Mouse (Mus musculus): ENCODE data around the gene Rbak. TPM values are rescaled to one million over a fixed set of nuclear protein-coding genes. Genes with fewer than 3 reads are reported as not detected.

The Rbak gene
- total and polyA plus RNA-seq, 2 experiments: 1.2 to 3.1 TPM

DNA sequence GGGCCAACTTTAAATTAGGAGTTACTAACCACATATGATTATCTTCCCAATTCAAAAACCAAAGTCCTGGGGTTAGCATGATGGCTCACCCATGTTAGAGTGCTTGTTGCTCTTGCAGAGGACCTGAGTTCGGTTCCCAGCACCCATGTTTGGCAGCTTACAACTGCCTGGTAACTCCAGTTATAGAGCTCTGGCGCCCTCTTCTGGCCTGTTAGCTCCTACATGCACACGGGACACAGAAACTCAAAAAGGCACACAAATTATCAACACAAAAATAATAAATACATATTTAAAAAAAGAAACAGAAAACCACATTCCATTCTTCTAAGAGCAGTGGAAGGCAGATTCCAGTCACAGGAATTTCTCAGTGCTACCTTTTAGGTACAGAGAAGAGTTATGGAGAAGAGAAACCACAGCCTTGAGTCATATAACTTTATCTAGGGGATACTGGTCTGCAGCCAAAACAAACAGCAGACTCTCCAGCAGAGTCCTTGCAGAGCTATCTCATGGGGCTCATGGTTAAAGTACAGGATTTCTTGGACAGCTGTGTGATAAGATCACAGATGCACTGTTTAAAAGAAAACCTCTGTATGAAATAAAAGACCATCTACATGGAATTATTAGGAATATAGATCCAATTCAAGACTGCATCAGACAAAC lies 2.9 kb downstream of the Rbak start:
- no peak overlapping the region for H3K9ac ChIP-seq (ENCODE audit: low read depth, low read length)
- no peak overlapping the region for H3K27ac ChIP-seq (replicated peaks; ENCODE audit: insufficient read depth, low read depth, low read length)
- no peaks in the 10 kb centered on the region for H3K4me1 ChIP-seq (ENCODE audit: control insufficient read depth, insufficient read depth, low read length)
- 93% methylated on average over 3 of the region's 3 CpGs for WGBS
- no peaks in the 10 kb centered on the region for H3K27me3 ChIP-seq (ENCODE audit: control insufficient read depth, insufficient read depth, low read length)
- no peak for DNase-seq (ENCODE audit: extremely low read depth, low read depth, low spot score)
- TF ChIP-seq POLR2A (IDR thresholded peaks at IDR 0.05; ENCODE audit: extremely low read depth, insufficient read depth, low read length): no peak
- TF ChIP-seq CTCF (IDR thresholded peaks at IDR 0.05; ENCODE audit: low read depth, low read length): no peak
- no peak overlapping the region for H3K4me3 ChIP-seq (ENCODE audit: insufficient read depth, low read depth, low read length)
- H3K36me3 ChIP-seq (ENCODE audit: control insufficient read depth, insufficient read depth, low read length): peaks cover 54% of the 10 kb centered on the region
- no peaks in the 10 kb centered on the region for H3K79me2 ChIP-seq (ENCODE audit: control insufficient read depth, insufficient read depth, low read length)

DNA sequence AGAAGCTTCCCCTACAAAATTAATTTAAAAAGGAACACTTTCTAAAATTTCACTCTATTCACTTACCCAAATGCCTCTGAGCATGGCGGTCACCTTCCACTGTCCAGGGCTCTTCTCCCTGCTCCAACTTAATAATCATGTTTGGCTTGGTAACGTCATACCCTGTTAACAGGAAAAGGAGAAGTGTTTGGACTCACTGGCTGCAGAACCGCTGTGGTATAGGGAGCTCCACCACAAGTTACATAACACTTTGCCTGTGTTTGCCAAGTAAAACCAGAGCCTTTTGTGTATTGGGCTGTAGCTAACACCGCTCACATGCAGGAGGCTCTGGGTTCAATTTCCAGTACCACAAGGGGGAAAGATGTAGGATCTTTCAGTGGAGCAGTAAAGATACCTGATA lies 4.6 kb downstream of the Rbak start:
- no peaks in the 10 kb centered on the region for H3K27me3 ChIP-seq (ENCODE audit: control insufficient read depth, insufficient read depth, low read length)
- H3K79me2 ChIP-seq (ENCODE audit: control insufficient read depth, insufficient read depth, low read length): no peaks in the 10 kb centered on the region
- TF ChIP-seq POLR2A (IDR thresholded peaks at IDR 0.05; ENCODE audit: extremely low read depth, insufficient read depth, low read length): no peak
- TF ChIP-seq CTCF (IDR thresholded peaks at IDR 0.05; ENCODE audit: low read depth, low read length): no peak
- H3K4me3 ChIP-seq (ENCODE audit: insufficient read depth, low read depth, low read length): no peak overlapping the region
- H3K36me3 ChIP-seq (ENCODE audit: control insufficient read depth, insufficient read depth, low read length): peaks cover 59% of the 10 kb centered on the region
- DNase-seq (ENCODE audit: extremely low read depth, low read depth, low spot score): no peak
- H3K27ac ChIP-seq (replicated peaks; ENCODE audit: insufficient read depth, low read depth, low read length): no peak overlapping the region
- 93% methylated on average over 4 of the region's 4 CpGs for WGBS
- no peaks in the 10 kb centered on the region for H3K4me1 ChIP-seq (ENCODE audit: control insufficient read depth, insufficient read depth, low read length)
- H3K9ac ChIP-seq (ENCODE audit: low read depth, low read length): no peak overlapping the region

DNA sequence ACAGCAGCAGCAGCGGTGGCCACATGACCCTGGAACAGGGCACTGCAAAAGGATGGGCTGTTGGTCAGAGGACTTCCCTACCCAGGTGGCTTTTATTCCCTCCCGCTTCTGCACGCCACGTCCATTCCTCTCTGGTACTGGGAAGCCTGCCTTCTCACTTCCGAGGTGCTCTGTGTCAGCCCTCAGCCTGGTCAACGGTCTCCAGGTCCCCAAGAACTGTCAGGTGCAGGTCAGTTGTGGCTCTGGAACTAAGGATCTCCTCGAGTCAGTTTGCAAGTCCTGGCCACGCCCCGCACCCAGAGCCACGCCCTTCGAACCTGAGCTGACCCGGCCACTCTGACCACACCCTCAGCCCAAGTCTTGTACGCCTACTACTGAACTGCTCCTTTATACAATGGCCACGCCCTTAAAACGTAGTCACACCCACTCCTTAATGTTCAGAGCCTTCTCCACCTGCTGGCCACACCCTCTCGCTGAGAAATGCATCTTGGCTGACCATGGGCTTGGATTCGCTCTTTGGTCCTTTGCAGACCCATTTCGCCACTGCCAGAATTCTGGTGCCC lies 15.0 kb downstream of the Rbak start:
- no peak overlapping the region for H3K9ac ChIP-seq (ENCODE audit: low read depth, low read length)
- no peak for DNase-seq (ENCODE audit: extremely low read depth, low read depth, low spot score)
- 26% methylated on average over 18 of the region's 18 CpGs for WGBS

DNA sequence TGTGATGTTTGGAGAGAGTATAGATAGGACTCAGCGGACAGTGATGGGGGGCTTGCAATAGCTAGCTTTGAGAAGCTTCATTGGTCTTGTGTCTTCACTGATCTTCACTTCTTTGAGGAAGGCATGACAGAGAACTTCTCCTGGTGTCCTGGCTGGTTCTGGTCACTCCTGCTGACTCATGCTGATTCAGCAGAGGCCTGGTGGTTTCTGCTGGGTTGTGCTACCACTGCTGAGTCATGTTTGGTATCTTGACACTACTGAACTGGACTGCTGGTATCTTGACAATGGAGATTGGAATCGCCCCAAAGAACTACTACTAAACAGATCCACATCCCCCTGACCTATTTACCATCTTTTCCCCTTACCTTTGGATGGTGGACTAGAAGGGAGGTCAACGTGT lies 25.0 kb downstream of the Rbak start:
- WGBS: 96% methylated on average over 3 of the region's 3 CpGs

More for the DNA sequence above, 15.0 kb downstream of the Rbak start:
- Histone ChIP-seq H3K36me3 (ENCODE audit: control insufficient read depth, insufficient read depth, low read length) (no peaks in the 10 kb centered on the region), H3K27me3 (ENCODE audit: control insufficient read depth, insufficient read depth, low read length) (no peaks in the 10 kb centered on the region; the same call in 1 of the 2 replicates), H3K4me1 (ENCODE audit: control insufficient read depth, insufficient read depth, low read length) (no peaks in the 10 kb centered on the region), H3K27ac (replicated peaks; ENCODE audit: insufficient read depth, low read depth, low read length) (no peak overlapping the region), H3K79me2 (ENCODE audit: control insufficient read depth, insufficient read depth, low read length) (no peaks in the 10 kb centered on the region), H3K4me3 (ENCODE audit: insufficient read depth, low read depth, low read length) (no peak overlapping the region)
- TF ChIP-seq CTCF (IDR thresholded peaks at IDR 0.05; ENCODE audit: low read depth, low read length) (no peak), POLR2A (IDR thresholded peaks at IDR 0.05; ENCODE audit: extremely low read depth, insufficient read depth, low read length) (no peak)

DNA sequence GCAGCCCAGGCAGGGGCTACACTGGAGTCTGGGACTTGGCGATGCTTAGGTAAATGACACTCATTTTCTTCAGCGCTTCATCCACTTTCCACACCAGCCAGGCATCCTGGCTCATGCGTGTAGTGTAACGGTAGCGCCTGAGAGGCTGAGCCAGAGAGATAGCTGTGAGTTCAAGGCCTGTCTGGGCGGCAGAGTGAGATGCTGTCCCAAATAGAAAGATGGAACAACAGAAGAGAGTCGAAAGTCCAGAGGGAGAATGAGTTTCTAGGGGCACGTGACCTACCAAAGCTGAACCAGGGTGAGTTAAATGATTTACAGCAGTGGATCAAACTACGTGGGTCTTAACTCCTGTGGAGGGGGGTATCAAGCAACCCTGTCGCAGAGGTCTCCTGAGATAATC lies 26.8 kb downstream of the Rbak start:
- TF ChIP-seq POLR2A (IDR thresholded peaks at IDR 0.05; ENCODE audit: extremely low read depth, insufficient read depth, low read length) (no peak), CTCF (IDR thresholded peaks at IDR 0.05; ENCODE audit: low read depth, low read length) (no peak)
- Histone ChIP-seq H3K27ac (replicated peaks; ENCODE audit: insufficient read depth, low read depth, low read length) (no peak overlapping the region), H3K27me3 (ENCODE audit: control insufficient read depth, insufficient read depth, low read length) (peaks cover 8% of the 10 kb centered on the region; the same call in 1 of the 2 replicates), H3K79me2 (ENCODE audit: control insufficient read depth, insufficient read depth, low read length) (no peaks in the 10 kb centered on the region), H3K4me3 (ENCODE audit: insufficient read depth, low read depth, low read length) (no peak overlapping the region), H3K4me1 (ENCODE audit: control insufficient read depth, insufficient read depth, low read length) (no peaks in the 10 kb centered on the region), H3K9ac (ENCODE audit: low read depth, low read length) (no peak overlapping the region), H3K36me3 (ENCODE audit: control insufficient read depth, insufficient read depth, low read length) (no peaks in the 10 kb centered on the region)
- DNase-seq (ENCODE audit: extremely low read depth, low read depth, low spot score): no peak
- WGBS: 73% methylated on average over 10 of the region's 10 CpGs

More for the DNA sequence above, 25.0 kb downstream of the Rbak start:
- H3K4me1 ChIP-seq (ENCODE audit: control insufficient read depth, insufficient read depth, low read length): no peaks in the 10 kb centered on the region
- peaks cover 8% of the 10 kb centered on the region; the same call in 1 of the 2 replicates for H3K27me3 ChIP-seq (ENCODE audit: control insufficient read depth, insufficient read depth, low read length)
- TF ChIP-seq POLR2A (IDR thresholded peaks at IDR 0.05; ENCODE audit: extremely low read depth, insufficient read depth, low read length) (no peak), CTCF (IDR thresholded peaks at IDR 0.05; ENCODE audit: low read depth, low read length) (no peak)
- H3K36me3 ChIP-seq (ENCODE audit: control insufficient read depth, insufficient read depth, low read length): no peaks in the 10 kb centered on the region
- H3K79me2 ChIP-seq (ENCODE audit: control insufficient read depth, insufficient read depth, low read length): no peaks in the 10 kb centered on the region
- no peak overlapping the region for H3K27ac ChIP-seq (replicated peaks; ENCODE audit: insufficient read depth, low read depth, low read length)
- no peak overlapping the region for H3K9ac ChIP-seq (ENCODE audit: low read depth, low read length)
- DNase-seq (ENCODE audit: extremely low read depth, low read depth, low spot score): no peak
- H3K4me3 ChIP-seq (ENCODE audit: insufficient read depth, low read depth, low read length): no peak overlapping the region

DNA sequence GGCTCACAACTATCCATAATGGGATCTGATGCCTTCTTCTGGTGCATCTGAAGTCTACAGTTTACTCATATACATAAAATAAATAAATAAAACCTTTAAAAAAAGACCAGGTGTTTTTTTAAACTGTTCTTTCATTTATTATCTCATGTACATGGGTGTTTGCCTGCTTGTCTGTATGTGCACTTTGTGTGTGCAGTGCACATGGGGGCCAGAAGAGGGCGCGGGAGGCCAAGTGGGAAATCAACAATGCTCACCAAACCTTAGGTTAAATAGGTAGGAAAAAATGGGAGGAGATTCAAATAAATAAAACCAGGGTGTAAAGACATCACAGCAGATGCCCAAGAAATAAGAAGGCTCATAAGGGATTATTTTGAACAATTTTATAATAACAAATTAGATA lies 30.5 kb downstream of the Rbak start:
- Histone ChIP-seq H3K27me3 (ENCODE audit: control insufficient read depth, insufficient read depth, low read length) (no peaks in the 10 kb centered on the region), H3K36me3 (ENCODE audit: control insufficient read depth, insufficient read depth, low read length) (no peaks in the 10 kb centered on the region), H3K4me1 (ENCODE audit: control insufficient read depth, insufficient read depth, low read length) (no peaks in the 10 kb centered on the region), H3K4me3 (ENCODE audit: insufficient read depth, low read depth, low read length) (no peak overlapping the region), H3K9ac (ENCODE audit: low read depth, low read length) (no peak overlapping the region), H3K79me2 (ENCODE audit: control insufficient read depth, insufficient read depth, low read length) (no peaks in the 10 kb centered on the region), H3K27ac (replicated peaks; ENCODE audit: insufficient read depth, low read depth, low read length) (no peak overlapping the region)
- WGBS: 92% methylated on average over 2 of the region's 2 CpGs
- no peak for DNase-seq (ENCODE audit: extremely low read depth, low read depth, low spot score)
- no peak for TF ChIP-seq POLR2A (IDR thresholded peaks at IDR 0.05; ENCODE audit: extremely low read depth, insufficient read depth, low read length)
- no peak for TF ChIP-seq CTCF (IDR thresholded peaks at IDR 0.05; ENCODE audit: low read depth, low read length)

Data from liver, adult 2 months (tissue).